In genomic region chr9:121877052-121877740, GRCm38 (mm10) we compare ENCODE assay signal across 9 mouse cellular contexts. TPM values are rescaled to one million over a fixed set of nuclear protein-coding genes. Genes with fewer than 3 reads are reported as not detected.
A peak's percentile ranks its signal among the peaks of the same experiment; 100 is the strongest.
DNase-seq lines count a peak whose midpoint lies in the region; ATAC-seq and TF ChIP-seq lines count a peak whose summit lies in the region.
"Had no signal": no experiment of that assay in that cellular context is flagged by ENCODE, and none has a peak within 500 bp of the region (broad histone marks: within the 10 kb centered on the region; RNA-seq: fewer than 3 reads in every experiment).

No protein-coding gene starts in this region.

- peak; percentile 29; the same call in 1 of the 2 replicates for TF ChIP-seq CTCF in embryonic fibroblast, embryonic 13.5 days (IDR thresholded peaks at IDR 0.05; ENCODE audit: borderline replicate concordance, insufficient read depth, low read length)

- H3K27me3 ChIP-seq in forebrain, embryonic 10.5 days (ENCODE audit: poor library complexity, severe bottlenecking), result no peaks in the 10 kb centered on the region
- no peaks in the 10 kb centered on the region for H3K27me3 ChIP-seq in forebrain, embryonic 15.5 days
- H3K27me3 ChIP-seq in lung, embryonic 15.5 days, result no peaks in the 10 kb centered on the region

- H3K4me1 ChIP-seq in forebrain, embryonic 10.5 days, result peaks cover 6% of the 10 kb centered on the region
- no peaks in the 10 kb centered on the region for H3K4me1 ChIP-seq in forebrain, embryonic 15.5 days
- no peaks in the 10 kb centered on the region; the same call in 1 of the 2 replicates for H3K4me1 ChIP-seq in embryonic fibroblast, embryonic 13.5 days (ENCODE audit: control insufficient read depth, insufficient read depth, low read length)
- H3K4me1 ChIP-seq in lung, embryonic 15.5 days, result peaks cover 2% of the 10 kb centered on the region

- H3K4me2 ChIP-seq in forebrain, embryonic 15.5 days (replicated peaks), result no peak overlapping the region
- no peak overlapping the region for H3K4me2 ChIP-seq in lung, embryonic 15.5 days

- H3K4me3 ChIP-seq in forebrain, embryonic 10.5 days, result no peak overlapping the region
- no peak overlapping the region for H3K4me3 ChIP-seq in forebrain, embryonic 15.5 days
- no peak overlapping the region for H3K4me3 ChIP-seq in embryonic fibroblast, embryonic 13.5 days (ENCODE audit: insufficient read depth, low read length)
- H3K4me3 ChIP-seq in lung, embryonic 15.5 days, result no peak overlapping the region

- no peak overlapping the region for H3K9ac ChIP-seq in forebrain, embryonic 15.5 days (replicated peaks)
- H3K9ac ChIP-seq in lung, embryonic 15.5 days, result no peak overlapping the region

- WGBS in forebrain, embryonic 10.5 days, result 26% methylated on average over 3 of the region's 3 CpGs
- WGBS in forebrain, embryonic 15.5 days, result 22% methylated on average over 3 of the region's 3 CpGs
- 9% methylated on average over 3 of the region's 3 CpGs for WGBS in lung, embryonic 15.5 days

- H3K9me3 ChIP-seq in forebrain, embryonic 10.5 days, result no peaks in the 10 kb centered on the region
- H3K9me3 ChIP-seq in forebrain, embryonic 15.5 days, result no peaks in the 10 kb centered on the region
- no peaks in the 10 kb centered on the region for H3K9me3 ChIP-seq in lung, embryonic 15.5 days

- H3K27ac ChIP-seq in forebrain, embryonic 10.5 days, result no peak overlapping the region
- H3K27ac ChIP-seq in forebrain, embryonic 15.5 days (replicated peaks), result no peak overlapping the region
- H3K27ac ChIP-seq in embryonic fibroblast, embryonic 13.5 days (ENCODE audit: insufficient read depth, low read length), result no peak overlapping the region
- H3K27ac ChIP-seq in lung, embryonic 15.5 days, result no peak overlapping the region

- ATAC-seq in forebrain, embryonic 15.5 days (replicated peaks), result no peak
- 0 out of 2 replicates have a peak, but pooled peaks have one; percentile 28 for ATAC-seq in lung, embryonic 15.5 days (ENCODE audit: borderline replicate concordance, extremely low read depth, low FRiP score, low TSS enrichment)

- no peak for TF ChIP-seq POLR2A in embryonic fibroblast, embryonic 13.5 days (IDR thresholded peaks at IDR 0.05; ENCODE audit: low read depth, low read length)

- DNase-seq in forebrain, embryonic 10.5 days (ENCODE audit: extremely low spot score, low spot score), result peak; percentile 51
- peak; percentile 48 for DNase-seq in urinary bladder, postnatal 25 days (ENCODE audit: low spot score)
- DNase-seq in urinary bladder, postnatal 10 days (ENCODE audit: low spot score), result no peak
- DNase-seq in kidney, postnatal 14 days, result peak; percentile 79
- peak; percentile 31 for DNase-seq in telencephalon, adult 2 months (ENCODE audit: low read depth, low spot score)

- H3K36me3 ChIP-seq in forebrain, embryonic 10.5 days (replicated peaks), result no peaks in the 10 kb centered on the region
- no peaks in the 10 kb centered on the region for H3K36me3 ChIP-seq in forebrain, embryonic 15.5 days
- no peaks in the 10 kb centered on the region for H3K36me3 ChIP-seq in lung, embryonic 15.5 days

RNA-seq across cellular contexts. Expression of gene Higd1a, which starts 19.0 kb away (rescaled TPM):
- 229 and 238 TPM in 2 replicates for polyA plus RNA-seq in forebrain, embryonic 10.5 days (2016; fragmentation: Nextera tagmentation; extraction: Ambion mirVana)
- polyA plus RNA-seq in forebrain, embryonic 15.5 days (2015; fragmentation: Nextera tagmentation; extraction: Ambion mirVana), result 124 and 129 TPM in 2 replicates
- 96.1 and 101 TPM in 2 replicates for polyA plus RNA-seq in embryonic fibroblast, embryonic 13.5 days (2011; ENCODE audit: insufficient read length, low read depth, missing spikeins)
- 155 and 175 TPM in 2 replicates for polyA plus RNA-seq in lung, embryonic 15.5 days (2015; fragmentation: Nextera tagmentation; extraction: Ambion mirVana)

RNA-seq across cellular contexts. Expression of gene Ackr2, which starts 21.0 kb away (rescaled TPM):
- 0.42 and 0.50 TPM in 2 replicates for polyA plus RNA-seq in forebrain, embryonic 10.5 days (2016; fragmentation: Nextera tagmentation; extraction: Ambion mirVana)
- 1.9 and 2.7 TPM in 2 replicates for polyA plus RNA-seq in forebrain, embryonic 15.5 days (2015; fragmentation: Nextera tagmentation; extraction: Ambion mirVana)
- not detected in 2 replicates for polyA plus RNA-seq in embryonic fibroblast, embryonic 13.5 days (2011; ENCODE audit: insufficient read length, low read depth, missing spikeins)
- polyA plus RNA-seq in lung, embryonic 15.5 days (2015; fragmentation: Nextera tagmentation; extraction: Ambion mirVana), result 1.1 and 1.3 TPM in 2 replicates

RNA-seq across cellular contexts. Expression of gene Ccdc13, which starts 37.9 kb away (rescaled TPM):
- polyA plus RNA-seq in forebrain, embryonic 10.5 days (2016; fragmentation: Nextera tagmentation; extraction: Ambion mirVana), result 2.6 and 2.7 TPM in 2 replicates
- 1.9 and 3.0 TPM in 2 replicates for polyA plus RNA-seq in forebrain, embryonic 15.5 days (2015; fragmentation: Nextera tagmentation; extraction: Ambion mirVana)
- not detected in 2 replicates for polyA plus RNA-seq in embryonic fibroblast, embryonic 13.5 days (2011; ENCODE audit: insufficient read length, low read depth, missing spikeins)
- 1.2 TPM in 2 replicates for polyA plus RNA-seq in lung, embryonic 15.5 days (2015; fragmentation: Nextera tagmentation; extraction: Ambion mirVana)

RNA-seq across cellular contexts. Expression of gene Cyp8b1, which starts 38.9 kb away (rescaled TPM):
- polyA plus RNA-seq in forebrain, embryonic 10.5 days (2016; fragmentation: Nextera tagmentation; extraction: Ambion mirVana), result not detected in 2 replicates
- polyA plus RNA-seq in forebrain, embryonic 15.5 days (2015; fragmentation: Nextera tagmentation; extraction: Ambion mirVana), result 0.15 TPM in 1 of 2 replicates, not detected in the other
- not detected in 2 replicates for polyA plus RNA-seq in embryonic fibroblast, embryonic 13.5 days (2011; ENCODE audit: insufficient read length, low read depth, missing spikeins)
- not detected in 2 replicates for polyA plus RNA-seq in lung, embryonic 15.5 days (2015; fragmentation: Nextera tagmentation; extraction: Ambion mirVana)
- polyA plus RNA-seq: heart, embryonic 14.5 days had no signal
